Mouse (Mus musculus): ENCODE results near the gene Ccar1. TPM values are rescaled to one million over a fixed set of nuclear protein-coding genes. Genes with fewer than 3 reads are reported as not detected.

Ccar1 gene
- polyA plus RNA-seq, 1 experiment, result 39.5 TPM

DNA sequence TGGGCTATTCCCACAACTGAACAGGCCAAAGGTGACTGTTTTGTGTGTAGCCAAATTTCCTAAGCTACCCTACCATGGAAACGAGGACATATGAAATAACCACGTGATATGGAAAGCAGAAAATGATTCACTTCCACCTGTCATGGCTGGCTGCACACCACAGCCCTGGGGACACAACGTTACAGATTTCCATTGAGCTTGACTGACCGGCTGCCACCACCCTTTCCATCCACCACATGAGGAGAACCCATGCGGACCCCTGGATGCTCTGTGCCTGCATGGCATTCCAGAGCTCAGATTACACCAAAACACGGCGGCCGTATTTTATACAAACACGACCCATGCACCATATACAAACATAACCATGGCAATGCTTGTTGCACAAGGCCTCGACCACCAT is 78.6 kb downstream of the Ccar1 start:
- Histone ChIP-seq H3K27ac (ENCODE audit: insufficient read depth, low read length) (no peak overlapping the region), H3K27me3 (ENCODE audit: control insufficient read depth, insufficient read depth, low read length) (no peaks in the 10 kb centered on the region), H3K4me1 (ENCODE audit: control insufficient read depth, insufficient read depth, low read length) (no peaks in the 10 kb centered on the region), H3K4me3 (replicated peaks; ENCODE audit: insufficient read depth, low read depth, low read length) (no peak overlapping the region)
- DNase-seq, result no peak
- TF ChIP-seq CTCF (IDR thresholded peaks at IDR 0.05; ENCODE audit: borderline replicate concordance, insufficient read depth, low read depth, low read length) (no peak), POLR2A (IDR thresholded peaks at IDR 0.05; ENCODE audit: borderline replicate concordance, insufficient read depth, low read length) (no peak)
- WGBS, result 72% methylated on average over 10 of the region's 10 CpGs

DNA sequence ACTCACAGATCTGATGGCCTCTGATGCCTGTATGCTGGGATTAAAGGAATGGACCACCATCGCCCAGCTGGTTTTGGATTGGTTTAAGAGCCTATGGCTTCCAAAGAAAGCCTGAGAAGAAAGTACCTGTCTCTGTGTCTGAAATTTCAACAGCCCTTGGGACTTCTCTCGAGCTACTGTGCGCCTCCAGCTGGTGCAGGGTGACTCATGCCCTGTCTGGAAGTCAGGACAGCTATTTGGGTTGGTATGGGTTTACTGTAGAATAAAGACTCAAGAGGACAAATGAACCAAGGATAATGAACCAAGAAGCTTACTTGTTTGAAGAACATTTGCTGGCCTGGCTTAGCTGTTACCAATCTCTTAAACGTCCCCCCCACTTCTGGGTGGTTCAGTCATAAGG is 88.5 kb downstream of the Ccar1 start:
- no peak overlapping the region for H3K27ac ChIP-seq (ENCODE audit: insufficient read depth, low read length)
- no peak overlapping the region for H3K4me3 ChIP-seq (replicated peaks; ENCODE audit: insufficient read depth, low read depth, low read length)
- H3K27me3 ChIP-seq (ENCODE audit: control insufficient read depth, insufficient read depth, low read length), result no peaks in the 10 kb centered on the region
- 78% methylated on average over 4 of the region's 4 CpGs for WGBS
- no peak for DNase-seq
- no peak for TF ChIP-seq POLR2A (IDR thresholded peaks at IDR 0.05; ENCODE audit: borderline replicate concordance, insufficient read depth, low read length)
- no peak for TF ChIP-seq CTCF (IDR thresholded peaks at IDR 0.05; ENCODE audit: borderline replicate concordance, insufficient read depth, low read depth, low read length)
- no peaks in the 10 kb centered on the region for H3K4me1 ChIP-seq (ENCODE audit: control insufficient read depth, insufficient read depth, low read length)

DNA sequence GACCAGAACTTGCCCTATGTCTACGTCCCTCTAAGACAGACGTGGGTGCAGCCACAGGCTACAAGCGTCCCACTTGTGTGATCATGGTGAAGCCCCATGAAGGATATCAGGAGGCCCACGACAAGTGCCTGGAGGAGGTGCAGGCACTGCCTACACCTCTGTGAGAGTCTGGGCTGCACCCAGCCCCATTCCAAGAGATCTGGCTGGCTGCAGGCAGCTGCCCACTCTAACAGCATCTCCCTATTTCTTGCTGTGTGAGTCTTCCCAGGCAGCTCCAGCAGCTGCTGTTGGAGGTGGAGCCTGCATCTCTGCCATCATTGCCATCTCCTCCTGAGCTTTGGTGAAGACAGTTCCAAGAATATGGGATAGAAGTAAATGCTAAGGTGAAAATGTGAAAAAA is 89.7 kb downstream of the Ccar1 start:
- 78% methylated on average over 4 of the region's 4 CpGs for WGBS
- no peak for DNase-seq
- Histone ChIP-seq H3K4me1 (ENCODE audit: control insufficient read depth, insufficient read depth, low read length) (no peaks in the 10 kb centered on the region), H3K27me3 (ENCODE audit: control insufficient read depth, insufficient read depth, low read length) (no peaks in the 10 kb centered on the region), H3K27ac (ENCODE audit: insufficient read depth, low read length) (no peak overlapping the region), H3K4me3 (replicated peaks; ENCODE audit: insufficient read depth, low read depth, low read length) (no peak overlapping the region)
- TF ChIP-seq CTCF (IDR thresholded peaks at IDR 0.05; ENCODE audit: borderline replicate concordance, insufficient read depth, low read depth, low read length) (no peak), POLR2A (IDR thresholded peaks at IDR 0.05; ENCODE audit: borderline replicate concordance, insufficient read depth, low read length) (no peak)

Other genes starting within 250 kb of the Ccar1 start
- 124 and 125 TPM in 2 replicates for gene Kif1bp, start 213.8 kb downstream of the Ccar1 start, polyA plus RNA-seq (2012; rRNA removed)
- gene Ddx21, start 190.0 kb downstream of the Ccar1 start, polyA plus RNA-seq (2012; rRNA removed), result 18.2 and 19.9 TPM in 2 replicates
- 66.8 and 66.9 TPM in 2 replicates for gene Ddx50, start 141.1 kb downstream of the Ccar1 start, polyA plus RNA-seq (2012; rRNA removed)
- gene Stox1, start 66.2 kb downstream of the Ccar1 start, polyA plus RNA-seq (2012; rRNA removed), result 1.4 TPM in 2 replicates
- gene Tet1, start 116.7 kb upstream of the Ccar1 start, polyA plus RNA-seq (2012; rRNA removed), result 6.5 and 7.4 TPM in 2 replicates
- gene Slc25a16, start 128.3 kb upstream of the Ccar1 start, polyA plus RNA-seq (2012; rRNA removed), result 27.0 and 28.4 TPM in 2 replicates
- 3.0 and 3.9 TPM in 2 replicates for gene Dna2, start 154.7 kb upstream of the Ccar1 start, polyA plus RNA-seq (2012; rRNA removed)
- 68.4 and 70.4 TPM in 2 replicates for gene Rufy2, start 187.9 kb upstream of the Ccar1 start, polyA plus RNA-seq (2012; rRNA removed)
- gene Hnrnph3, start 231.9 kb upstream of the Ccar1 start, polyA plus RNA-seq (2012; rRNA removed), result 97.0 and 97.6 TPM in 2 replicates
- gene Pbld2, start 232.0 kb upstream of the Ccar1 start, polyA plus RNA-seq (2012; rRNA removed), result 2.0 and 2.5 TPM in 2 replicates

All from cerebellum, adult 2 months (tissue).